Mouse (Mus musculus) forebrain, embryonic 16.5 days (tissue): Measurements from ENCODE around the gene Pinlyp. TPM values are rescaled to one million over a fixed set of nuclear protein-coding genes. Genes with fewer than 3 reads are reported as not detected.
A peak's percentile ranks its signal among the peaks of the same experiment; 100 is the strongest.

Experiments used
- ATAC-seq: fragments of 200-750 bp; cut with Nextera tagmentation; 2 replicates; pipeline ENCODE4 v1.8.0; 2017; ENCODE audit warnings: mild to moderate bottlenecking, moderate library complexity
- H3K27ac ChIP-seq: fragments of 300-500 bp; sonication (generic); 2 replicates; pipeline ENCODE4 v1.5.1; 2014; ENCODE audit warnings: low read length, control low read depth
- H3K27me3 ChIP-seq: fragments of 300-500 bp; sonication (generic); replicated peaks from 2 replicates; pipeline ENCODE4 v1.6.1; 2014; ENCODE audit warnings: low read length; ENCODE audit not compliant: control insufficient read depth, insufficient read depth
- H3K36me3 ChIP-seq: fragments of 300-500 bp; sonication (generic); 2 replicates; pipeline ENCODE4 v1.6.1; 2014; ENCODE audit not compliant: control insufficient read depth, insufficient read depth
- H3K4me1 ChIP-seq: fragments of 300-500 bp; sonication (generic); replicated peaks from 2 replicates; pipeline ENCODE4 v1.6.1; 2014; ENCODE audit warnings: low read length; ENCODE audit not compliant: control insufficient read depth, insufficient read depth
- H3K4me2 ChIP-seq: fragments of 300-500 bp; sonication (generic); 2 replicates; pipeline ENCODE4 v1.6.1; 2014; ENCODE audit warnings: mild to moderate bottlenecking, low read length, control low read depth
- H3K4me3 ChIP-seq: fragments of 300-500 bp; sonication (generic); replicated peaks from 2 replicates; pipeline ENCODE4 v1.5.1; 2014; ENCODE audit warnings: mild to moderate bottlenecking, low read length, control low read depth
- H3K9ac ChIP-seq: fragments of 300-500 bp; sonication (generic); replicated peaks from 2 replicates; pipeline ENCODE4 v1.6.1; 2014; ENCODE audit warnings: low read depth, low read length, control low read depth
- H3K9me3 ChIP-seq: fragments of 300-500 bp; sonication (generic); 2 replicates; pipeline ENCODE4 v1.6.1; 2016; ENCODE audit warnings: low read length; ENCODE audit not compliant: control insufficient read depth
- WGBS: fragments of 180-500 bp; shearing (Covaris S2); extraction: QIAGEN DNeasy Blood & Tissue Kit; methylation state at CpG from one replicate; pipeline ENCODE4 v1.1.7; 2014; 5-methylcytosine and 5-hydroxymethylcytosine counted together
- polyA plus RNA-seq: library from polyadenylated mRNA; unstranded; fragments of >200 nt; fragmentation: Nextera tagmentation; extraction: Ambion mirVana; gene quantifications from 2 replicates; pipeline ENCODE4 v1.2.1, GENCODE M21; 2015

Pinlyp gene
- polyA plus RNA-seq, 1 experiment from 2014 or later = not detected

DNA sequence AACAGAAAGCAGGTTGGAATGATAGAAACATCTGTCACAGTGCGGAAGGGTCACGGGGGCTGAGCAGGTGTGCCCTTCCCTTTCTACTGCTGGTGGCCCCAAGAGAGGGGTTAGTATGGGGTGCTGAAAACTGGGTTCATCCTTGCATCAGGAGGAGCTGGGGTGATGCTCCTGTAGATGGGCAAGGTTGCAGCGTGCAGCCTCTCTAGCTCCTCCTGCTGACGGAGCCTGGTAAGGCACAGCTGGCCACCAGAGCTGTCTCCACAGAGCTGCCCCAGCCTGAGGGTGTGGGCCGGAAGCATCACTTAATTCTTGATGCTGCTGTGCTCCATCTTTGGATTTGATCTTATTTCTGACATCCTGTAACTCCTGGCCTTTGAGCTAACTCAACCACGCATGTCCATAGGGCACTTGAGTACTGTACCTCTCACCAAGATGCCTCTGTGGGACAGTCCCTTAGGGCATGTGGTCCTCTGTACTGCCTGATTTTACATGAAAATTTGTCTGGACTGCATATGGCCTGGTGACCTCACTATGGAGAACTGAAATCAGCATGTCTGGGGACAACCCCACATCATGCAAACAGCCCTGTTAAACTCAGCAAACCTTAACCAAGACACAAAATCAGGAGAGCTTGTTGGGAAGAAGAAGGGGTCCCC is 18.8 kb upstream of the Pinlyp start:
- Histone ChIP-seq H3K4me3 (no peak overlapping the region), H3K27ac (no peak overlapping the region), H3K27me3 (no peaks in the 10 kb centered on the region), H3K9me3 (no peaks in the 10 kb centered on the region), H3K4me2 (no peak overlapping the region), H3K9ac (no peak overlapping the region), H3K36me3 (peaks cover 15% of the 10 kb centered on the region), H3K4me1 (no peaks in the 10 kb centered on the region)
- 59% methylated on average over 6 of the region's 6 CpGs for WGBS
- 0 out of 2 replicates have a peak, but pooled peaks have one; percentile 20 for ATAC-seq

DNA sequence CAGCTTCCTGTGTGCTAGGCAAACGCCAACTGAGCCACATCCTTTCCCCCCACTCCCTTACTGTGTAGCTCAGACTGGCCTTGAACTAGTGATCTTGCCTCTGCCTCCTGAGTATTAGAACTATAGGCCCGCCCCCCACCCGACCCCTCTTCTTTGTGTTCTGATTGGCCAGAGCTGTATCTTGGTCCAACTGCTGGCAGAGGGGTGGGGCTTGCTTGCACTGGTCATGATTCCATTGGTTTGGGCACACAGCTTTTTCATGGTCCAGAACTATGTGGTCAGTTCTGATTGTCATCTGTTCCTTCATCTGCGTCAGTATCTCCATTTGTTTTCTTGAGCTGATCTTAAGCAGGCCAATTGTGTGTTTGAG is 17.9 kb upstream of the Pinlyp start:
- Histone ChIP-seq H3K9ac (no peak overlapping the region), H3K27ac (no peak overlapping the region), H3K4me1 (no peaks in the 10 kb centered on the region), H3K9me3 (no peaks in the 10 kb centered on the region), H3K4me2 (no peak overlapping the region), H3K27me3 (no peaks in the 10 kb centered on the region), H3K4me3 (no peak overlapping the region), H3K36me3 (peaks cover 15% of the 10 kb centered on the region)
- ATAC-seq = no peak
- 89% methylated on average over 4 of the region's 4 CpGs for WGBS

DNA sequence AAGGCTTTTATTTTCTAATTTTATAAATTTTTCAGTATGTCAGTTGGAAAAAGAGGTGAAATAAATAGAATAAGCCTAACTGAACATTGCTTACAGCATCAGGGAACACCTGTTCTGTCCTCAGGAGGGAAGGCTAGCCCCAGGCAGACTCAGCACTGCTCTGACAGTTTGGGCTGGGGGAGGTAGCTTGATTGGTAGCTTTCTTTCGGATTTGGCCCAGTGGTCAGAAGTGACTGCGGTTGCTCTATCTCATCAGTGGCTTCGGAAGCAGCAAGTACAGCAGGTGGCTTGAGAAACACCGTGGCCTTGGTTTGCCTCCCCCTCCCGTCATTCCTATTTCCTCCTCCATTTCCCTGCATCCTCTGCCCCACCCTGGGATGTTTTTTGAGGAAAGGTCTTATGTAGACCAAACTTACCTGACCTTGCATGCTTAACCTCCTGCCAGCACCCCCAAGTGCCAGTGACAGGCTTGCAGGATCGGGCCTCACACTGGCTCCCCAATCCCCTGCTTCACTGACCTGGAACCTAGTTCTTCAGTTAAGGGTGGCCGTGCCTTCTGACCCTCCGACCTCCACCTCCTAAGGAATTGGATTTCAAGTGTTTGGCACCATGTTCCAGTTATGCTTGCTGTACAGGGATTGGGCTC is 17.4 kb upstream of the Pinlyp start:
- Histone ChIP-seq H3K9me3 (no peaks in the 10 kb centered on the region), H3K27ac (no peak overlapping the region), H3K27me3 (no peaks in the 10 kb centered on the region), H3K4me2 (no peak overlapping the region), H3K36me3 (peaks cover 14% of the 10 kb centered on the region), H3K4me1 (no peaks in the 10 kb centered on the region), H3K9ac (no peak overlapping the region), H3K4me3 (no peak overlapping the region)
- no peak for ATAC-seq
- 91% methylated on average over 8 of the region's 8 CpGs for WGBS

DNA sequence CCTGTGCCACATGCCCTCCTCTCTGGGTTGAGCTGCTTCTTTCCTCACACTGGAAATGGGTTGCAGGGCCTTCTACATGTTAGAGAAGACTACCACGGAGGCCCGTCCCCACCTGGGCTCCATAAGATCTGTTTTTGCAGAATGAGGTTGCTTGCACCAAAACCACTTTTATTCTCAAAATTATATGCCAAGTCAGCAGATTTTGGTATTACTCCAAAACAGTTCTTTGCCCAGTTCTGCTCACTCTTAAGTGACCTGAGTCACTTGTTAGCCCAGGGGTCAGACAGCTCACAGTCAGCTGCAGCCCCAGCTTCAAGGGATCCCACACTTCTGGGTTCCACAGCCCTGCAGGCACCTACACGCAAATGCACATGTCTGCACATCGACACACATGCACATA is 15.5 kb upstream of the Pinlyp start:
- H3K36me3 ChIP-seq = peaks cover 7% of the 10 kb centered on the region; the same call in 1 of the 2 replicates
- H3K27ac ChIP-seq = no peak overlapping the region
- no peak for ATAC-seq
- H3K4me1 ChIP-seq = no peaks in the 10 kb centered on the region
- WGBS = 93% methylated on average over 4 of the region's 4 CpGs
- H3K9me3 ChIP-seq = no peaks in the 10 kb centered on the region
- no peak overlapping the region for H3K9ac ChIP-seq
- no peaks in the 10 kb centered on the region for H3K27me3 ChIP-seq
- no peak overlapping the region for H3K4me2 ChIP-seq
- H3K4me3 ChIP-seq = no peak overlapping the region

DNA sequence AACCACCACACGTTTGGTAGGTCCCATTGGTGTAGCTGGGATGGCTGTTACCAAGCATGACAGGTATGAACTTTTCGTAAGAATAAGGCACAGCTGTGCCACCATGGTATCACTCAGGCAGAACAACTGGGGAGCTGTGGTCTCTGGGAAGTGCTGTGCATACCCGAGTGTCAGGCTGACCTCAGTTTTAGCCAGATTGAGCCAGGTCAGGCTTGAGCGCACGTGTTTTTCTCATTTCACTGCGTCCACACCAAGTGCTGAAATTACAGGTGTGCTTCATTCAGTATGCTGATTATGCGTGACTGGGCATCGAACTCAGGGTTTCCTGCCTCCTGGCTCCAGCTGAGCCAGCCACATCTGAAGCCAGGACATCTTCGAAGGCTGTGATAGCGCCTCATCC is 9.9 kb upstream of the Pinlyp start:
- ATAC-seq = no peak
- Histone ChIP-seq H3K27ac (no peak overlapping the region), H3K4me3 (no peak overlapping the region), H3K27me3 (no peaks in the 10 kb centered on the region), H3K4me1 (no peaks in the 10 kb centered on the region), H3K9me3 (no peaks in the 10 kb centered on the region), H3K9ac (no peak overlapping the region), H3K4me2 (no peak overlapping the region), H3K36me3 (peaks cover 5% of the 10 kb centered on the region)
- WGBS = 92% methylated on average over 10 of the region's 10 CpGs

DNA sequence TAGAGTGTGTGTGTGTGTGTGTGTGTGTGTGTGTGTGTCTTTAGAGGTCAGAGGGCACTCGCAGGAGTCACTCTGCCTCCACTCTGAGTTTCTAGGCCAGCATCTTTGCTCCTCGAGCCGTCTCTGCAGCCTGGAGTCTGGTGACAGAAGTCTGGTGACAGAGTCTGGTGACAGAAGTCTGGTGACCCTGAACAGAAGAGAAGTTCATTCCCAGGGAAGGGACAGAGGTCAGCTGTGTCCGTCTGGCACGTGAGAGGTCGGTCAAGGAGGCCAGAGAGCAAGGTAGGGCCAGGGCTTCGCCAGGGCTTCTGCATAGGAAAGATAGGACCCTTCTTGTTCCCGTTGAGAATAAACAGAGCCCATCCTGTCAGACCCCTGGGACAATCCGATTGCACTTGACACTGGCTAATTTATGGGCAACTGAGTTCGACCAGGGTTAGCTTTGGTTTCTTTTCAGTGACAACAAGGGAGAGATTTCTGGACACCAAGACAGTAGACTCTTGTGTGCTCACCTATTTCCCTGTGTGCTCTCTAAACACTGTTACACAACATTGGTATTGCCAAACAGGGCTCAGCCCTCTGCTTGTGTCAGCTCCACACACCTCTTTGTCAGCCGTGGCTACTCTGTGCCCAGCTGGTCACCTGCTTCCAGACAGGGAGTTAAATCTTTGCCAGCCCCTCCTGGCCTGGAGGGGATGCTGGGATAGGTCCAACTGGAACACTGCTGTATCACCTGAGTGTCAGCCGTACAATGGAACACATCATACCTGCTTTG is 6.3 kb upstream of the Pinlyp start:
- H3K27ac ChIP-seq = no peak overlapping the region
- WGBS = 95% methylated on average over 12 of the region's 12 CpGs
- H3K9ac ChIP-seq = no peak overlapping the region
- H3K27me3 ChIP-seq = no peaks in the 10 kb centered on the region
- H3K9me3 ChIP-seq = no peaks in the 10 kb centered on the region
- no peak overlapping the region for H3K4me2 ChIP-seq
- peaks cover 7% of the 10 kb centered on the region for H3K4me1 ChIP-seq
- H3K36me3 ChIP-seq = peaks cover 7% of the 10 kb centered on the region
- no peak for ATAC-seq
- no peak overlapping the region for H3K4me3 ChIP-seq

DNA sequence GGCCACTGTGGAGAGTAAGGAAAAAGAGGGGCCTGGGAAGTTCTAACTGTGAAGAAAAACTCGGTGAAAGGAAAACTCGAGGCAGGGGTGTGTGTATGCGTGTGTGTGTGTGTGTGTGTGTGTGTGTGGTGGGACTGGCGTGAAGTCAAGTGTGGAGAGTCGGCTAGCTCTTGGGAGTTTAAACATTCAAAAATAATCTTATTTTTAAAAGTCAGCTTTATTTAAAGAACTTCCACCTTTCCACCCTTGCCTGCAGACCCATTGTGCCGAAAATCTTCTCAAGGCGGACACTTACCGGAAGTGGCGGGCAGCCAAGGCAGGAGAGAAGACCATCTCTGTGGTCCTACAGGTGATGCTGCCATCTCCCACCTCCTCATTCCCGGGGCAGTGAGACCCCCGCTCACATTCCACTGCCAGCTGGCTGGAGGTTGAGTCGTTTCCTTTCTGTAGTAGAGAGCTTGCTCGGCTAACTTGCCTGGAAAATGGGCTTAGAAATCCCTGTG is 1.7 kb upstream of the Pinlyp start:
- Histone ChIP-seq H3K4me3 (peak overlapping the region; percentile 83), H3K4me1 (peaks cover 13% of the 10 kb centered on the region), H3K36me3 (peaks cover 2% of the 10 kb centered on the region; the same call in 1 of the 2 replicates), H3K27ac (no peak overlapping the region), H3K9ac (peak overlapping the region; percentile 83), H3K27me3 (no peaks in the 10 kb centered on the region), H3K4me2 (peak overlapping the region; percentile 63), H3K9me3 (no peaks in the 10 kb centered on the region)
- ATAC-seq = peak; percentile 13; the same call in 1 of the 2 replicates
- WGBS = 24% methylated on average over 13 of the region's 13 CpGs

DNA sequence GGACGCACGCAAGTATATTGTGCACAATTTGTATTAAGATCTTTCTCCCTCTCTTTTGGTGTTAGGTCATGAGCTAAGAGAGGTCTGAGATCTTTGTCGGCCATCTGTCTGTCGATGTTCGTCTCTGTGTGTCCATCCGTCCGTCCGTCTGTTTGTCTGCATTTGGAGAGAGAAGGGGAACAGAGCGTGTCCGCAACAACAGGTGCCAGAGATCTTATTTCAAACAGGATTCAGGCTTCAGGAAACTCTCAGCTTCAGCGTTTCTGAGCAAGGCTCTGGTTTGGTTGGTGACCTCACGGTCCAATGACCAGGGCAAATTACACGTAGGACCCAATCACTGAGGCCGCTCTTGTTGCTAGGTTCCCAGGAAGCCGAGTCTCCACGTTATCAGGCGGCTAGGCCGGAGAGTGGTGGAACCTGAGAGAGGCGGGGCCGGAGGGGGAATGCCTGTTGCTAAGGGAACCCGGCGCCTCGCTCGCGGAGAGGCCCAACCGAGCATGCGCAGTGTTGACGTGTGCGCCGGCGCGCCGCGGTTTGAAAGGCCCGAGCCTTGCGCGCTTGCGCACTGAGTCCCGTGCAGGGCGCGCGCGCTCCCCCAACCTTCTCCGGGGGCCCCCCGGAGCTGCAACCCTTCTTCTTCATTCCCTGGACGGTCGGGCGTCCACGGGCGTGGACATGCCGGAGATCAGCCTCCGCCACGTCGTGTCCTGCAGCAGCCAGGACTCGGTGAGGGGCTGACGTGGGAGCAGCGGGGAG is 894 bp upstream of the Pinlyp start:
- Histone ChIP-seq H3K4me2 (peak overlapping the region; percentile 80), H3K9ac (peak overlapping the region; percentile 83), H3K4me1 (peaks cover 13% of the 10 kb centered on the region)

More for the DNA sequence above, 894 bp upstream of the Pinlyp start:
- no peaks in the 10 kb centered on the region for H3K9me3 ChIP-seq
- peak overlapping the region; percentile 56; the same call in 1 of the 2 replicates for H3K27ac ChIP-seq
- peak; percentile 98 for ATAC-seq
- H3K36me3 ChIP-seq = peaks cover 2% of the 10 kb centered on the region; the same call in 1 of the 2 replicates
- H3K27me3 ChIP-seq = no peaks in the 10 kb centered on the region
- H3K4me3 ChIP-seq = peak overlapping the region; percentile 83
- WGBS = under 1% methylated on average over 57 of the region's 57 CpGs
